Mouse (Mus musculus): ENCODE measurements around the gene Gm17409.

The Gm17409 gene

DNA sequence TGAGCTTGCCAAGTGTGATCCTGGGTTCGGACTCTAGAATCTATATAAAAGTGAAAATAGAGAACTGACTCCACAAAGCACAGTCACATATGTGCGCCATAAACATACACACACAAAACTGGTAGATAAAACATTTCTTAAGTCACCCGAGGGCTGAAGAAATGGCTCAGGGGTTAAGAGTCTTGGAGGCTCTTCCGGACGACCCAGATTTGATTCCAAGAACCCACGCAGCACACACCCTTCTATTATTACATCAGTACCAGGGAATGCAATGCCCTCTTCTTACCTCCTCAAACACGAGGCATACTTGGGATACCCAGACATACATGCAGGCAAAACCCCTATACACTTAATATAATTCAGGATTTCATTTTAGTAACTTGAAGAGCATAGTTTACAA, at the start of gene Gm17409:
TSS of gene Gm17409 (plus strand) at position 301 of the 400 bp plus-strand sequence.
- no peak for DNase-seq (ENCODE audit: low read depth, low spot score)

DNA sequence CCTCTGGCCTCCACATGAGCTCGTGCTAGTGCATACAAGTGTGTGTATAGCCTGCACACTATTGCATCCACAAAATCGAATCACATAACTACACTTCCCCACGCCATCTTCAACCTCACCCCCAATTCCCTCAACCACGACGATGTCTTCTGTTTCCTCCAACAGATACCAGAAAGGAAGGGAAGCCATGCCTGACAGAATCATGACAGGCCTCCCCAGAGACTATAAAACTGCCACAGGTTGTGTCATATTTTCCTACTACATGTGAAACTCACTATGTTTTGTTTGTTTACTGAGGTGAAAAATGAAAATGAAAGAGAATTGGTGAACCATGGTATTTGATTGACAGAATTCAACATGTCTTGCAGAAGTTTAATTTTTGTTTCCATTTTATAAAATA, 46.6 kb upstream of the Gm17409 start:
- DNase-seq (ENCODE audit: low read depth, low spot score) = no peak

DNA sequence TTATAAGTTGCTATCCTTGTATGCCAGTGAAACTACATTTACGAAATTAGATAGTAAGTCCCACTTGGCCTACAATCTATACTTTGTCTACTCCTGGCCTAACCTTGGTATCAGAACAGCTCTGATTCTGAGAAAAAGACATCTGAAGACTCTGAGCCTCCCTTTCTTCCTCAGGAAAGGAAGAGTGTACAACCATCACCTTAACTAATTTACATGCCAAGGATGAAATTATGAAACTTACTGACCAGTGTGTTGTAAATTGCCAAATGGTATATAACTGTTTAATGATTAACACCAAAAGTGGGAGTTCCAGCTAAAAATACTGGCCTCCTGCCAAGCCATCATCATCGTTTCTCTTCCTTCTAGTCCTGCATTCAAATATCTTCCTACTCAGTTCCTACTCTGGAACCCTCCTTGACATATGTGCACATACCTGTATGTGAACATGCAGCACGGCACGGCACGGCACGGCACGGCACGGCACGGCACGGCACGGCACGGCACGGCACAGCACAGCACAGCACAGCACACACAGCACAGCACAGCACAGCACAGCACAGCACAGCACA, 44.4 kb upstream of the Gm17409 start:
- no peak for DNase-seq (ENCODE audit: low read depth, low spot score)

DNA sequence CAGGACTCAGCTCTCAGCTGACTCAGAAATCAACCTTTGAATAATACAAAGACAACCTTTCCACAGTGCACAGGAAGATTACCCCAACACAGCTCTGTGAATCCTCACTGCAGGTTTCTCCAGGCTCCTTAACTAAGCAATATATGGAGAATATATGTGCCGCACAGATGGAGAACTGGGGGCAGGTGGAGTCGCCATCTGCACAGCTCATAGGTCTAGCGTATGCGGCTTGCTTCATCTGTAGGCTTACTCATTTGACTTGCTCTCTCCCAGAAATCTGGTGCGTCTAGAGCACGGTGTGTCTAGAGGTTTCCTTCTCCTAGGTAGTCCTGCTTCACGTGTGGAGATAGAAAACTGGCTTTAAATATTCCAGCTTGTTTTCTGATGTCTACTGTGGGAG, 37.7 kb upstream of the Gm17409 start:
- DNase-seq (ENCODE audit: low read depth, low spot score) = no peak

DNA sequence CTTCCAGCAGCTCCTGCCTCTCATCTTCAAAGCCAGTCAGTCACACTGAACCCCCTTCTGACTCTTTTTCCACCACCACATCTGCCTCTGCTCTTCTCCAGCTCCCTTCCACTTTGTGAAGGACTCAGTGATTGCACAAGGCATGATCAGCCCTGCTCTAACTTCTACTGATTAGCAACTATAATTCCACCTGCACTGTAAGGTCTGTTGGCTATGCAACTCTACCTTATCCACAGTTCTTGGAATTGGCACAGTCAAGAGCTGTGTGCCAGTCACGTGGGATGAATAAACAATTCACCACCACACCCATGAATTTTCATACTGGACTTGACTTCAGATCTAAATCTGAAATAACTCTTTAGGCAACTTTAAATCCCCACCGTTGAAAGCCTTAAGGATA, 36.6 kb upstream of the Gm17409 start:
- DNase-seq (ENCODE audit: low read depth, low spot score) = no peak

DNA sequence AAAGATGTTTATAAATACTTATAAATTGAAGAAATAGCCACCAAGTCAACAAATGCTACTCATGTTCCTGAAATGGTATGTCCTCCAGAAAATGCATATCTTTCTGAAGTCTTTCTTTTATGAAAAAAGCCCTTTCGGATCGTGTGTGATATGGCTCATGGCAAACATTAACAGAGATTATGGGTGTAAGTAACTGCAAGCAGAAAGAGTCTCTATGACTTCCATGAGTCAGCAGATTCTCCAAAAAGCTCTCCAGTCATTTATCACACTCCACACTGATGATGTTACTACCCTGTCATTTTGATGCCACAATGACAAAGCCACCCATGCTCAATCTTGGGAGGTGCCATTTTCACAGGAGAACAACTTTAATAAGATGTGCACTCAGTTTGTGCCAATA, 35.5 kb upstream of the Gm17409 start:
- DNase-seq (ENCODE audit: low read depth, low spot score) = no peak

DNA sequence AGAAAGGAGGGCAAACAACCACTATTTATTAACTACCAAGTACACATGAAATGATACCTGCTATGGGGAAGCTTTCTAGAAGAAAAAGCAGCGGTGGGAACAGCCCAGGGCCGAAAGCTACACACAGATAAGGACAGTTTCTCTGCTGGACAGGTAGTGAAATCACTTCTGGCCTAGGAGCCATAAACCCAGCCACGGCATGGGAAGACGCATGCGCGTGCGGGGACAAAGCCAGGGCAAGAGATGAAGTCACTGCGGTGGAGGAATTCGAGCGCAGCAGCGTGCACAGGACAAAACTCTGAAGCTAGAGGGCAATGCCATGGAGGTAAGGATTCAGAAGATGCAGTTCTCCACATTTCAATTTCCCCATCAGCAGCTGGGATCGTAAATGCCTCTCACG, 34.4 kb upstream of the Gm17409 start:
- no peak for DNase-seq (ENCODE audit: low read depth, low spot score)

DNA sequence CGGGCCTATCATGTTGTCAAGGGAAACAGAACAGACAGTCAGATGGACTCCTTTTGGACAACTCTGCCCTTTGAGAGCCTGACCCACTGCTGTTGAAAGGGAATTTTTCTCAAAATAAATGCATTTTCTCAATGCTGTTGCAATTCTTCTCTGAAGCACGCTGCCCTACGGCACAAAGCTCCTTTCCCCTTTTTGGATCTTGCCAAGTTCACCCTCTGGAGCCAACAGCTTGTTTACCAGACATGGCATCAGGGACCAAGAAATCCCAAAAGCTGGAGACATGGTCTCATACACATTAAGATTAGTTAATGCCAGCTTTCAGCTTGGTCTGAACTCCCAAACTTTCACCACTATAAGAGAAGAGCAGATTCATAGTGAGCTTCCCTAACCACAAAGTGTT, 33.0 kb upstream of the Gm17409 start:
- no peak for DNase-seq (ENCODE audit: low read depth, low spot score)

DNA sequence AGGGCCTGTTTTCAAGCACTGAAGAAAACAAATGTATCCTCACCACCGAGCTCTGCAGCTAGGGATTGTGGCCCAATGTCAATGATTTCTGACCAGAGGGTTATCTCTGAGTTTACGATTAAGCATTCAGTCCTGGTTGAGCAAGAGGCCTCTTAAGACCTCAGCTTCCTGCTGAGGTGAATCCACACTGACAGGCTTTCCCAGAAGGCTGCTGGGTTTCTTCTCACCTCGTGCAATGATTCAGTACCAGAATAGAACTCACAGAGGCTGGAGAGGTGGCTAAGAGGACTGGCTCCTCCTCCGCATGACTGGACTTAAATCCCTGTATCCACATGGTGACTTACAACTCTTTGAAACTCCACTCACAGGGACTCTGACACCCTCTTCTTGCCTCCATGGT, 26.8 kb upstream of the Gm17409 start:
- no peak for DNase-seq (ENCODE audit: low read depth, low spot score)

DNA sequence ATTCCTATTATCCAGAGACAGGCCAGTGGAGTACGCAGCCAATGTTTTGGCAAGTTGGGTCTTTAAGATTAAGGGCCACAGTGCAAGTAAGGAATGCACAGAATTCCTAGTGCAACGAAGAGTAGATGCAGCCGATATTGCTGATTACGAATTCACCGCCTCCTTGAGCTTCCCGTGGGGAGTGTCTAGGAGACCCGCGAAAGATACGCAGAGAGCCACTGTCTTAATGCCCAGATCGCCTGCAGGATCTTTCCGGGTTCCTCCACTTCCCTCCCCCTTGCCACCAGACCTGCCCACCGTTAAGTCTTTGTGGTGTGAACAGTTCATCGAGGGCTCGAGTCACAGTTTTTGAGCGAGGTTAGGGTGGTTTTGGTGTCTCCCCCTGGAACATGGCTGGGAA, 22.9 kb upstream of the Gm17409 start:
- no peak for DNase-seq (ENCODE audit: low read depth, low spot score)

DNA sequence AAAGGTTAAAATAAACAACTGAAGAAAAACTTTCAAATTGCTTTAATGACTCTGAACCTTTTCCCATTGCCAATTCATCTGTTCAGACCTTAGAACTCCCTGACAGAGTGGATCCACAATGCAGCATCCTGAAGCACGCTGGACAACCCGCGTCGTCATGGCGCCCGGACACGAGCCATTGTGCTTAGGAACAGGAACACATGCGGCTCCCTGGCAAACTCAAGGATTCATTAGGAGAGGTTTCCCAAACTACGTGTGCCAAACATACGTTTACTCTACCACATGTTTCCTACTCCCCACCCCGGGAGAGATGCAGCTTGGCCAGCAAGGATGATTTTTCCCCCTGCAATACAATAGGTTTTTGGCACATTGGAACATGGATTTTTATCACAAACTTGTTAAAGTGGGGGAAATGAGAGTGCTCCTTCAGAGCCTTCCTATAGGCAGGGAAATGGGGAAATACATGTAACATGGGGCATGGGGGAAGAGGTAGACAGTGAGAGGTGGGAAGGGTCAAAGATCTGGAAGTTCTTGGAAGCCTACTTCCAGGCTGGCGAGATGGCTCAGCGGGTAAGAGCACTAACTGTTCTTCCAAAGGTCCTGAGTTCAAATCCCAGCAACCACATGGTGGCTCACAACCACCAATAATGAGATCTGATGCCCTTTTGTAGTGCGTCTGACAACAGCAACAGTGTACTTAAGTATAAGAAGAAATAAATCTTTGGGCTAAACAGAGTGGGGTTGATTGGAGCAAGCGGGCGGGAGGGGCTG, 15.6 kb upstream of the Gm17409 start:
- no peak for DNase-seq (ENCODE audit: low read depth, low spot score)

DNA sequence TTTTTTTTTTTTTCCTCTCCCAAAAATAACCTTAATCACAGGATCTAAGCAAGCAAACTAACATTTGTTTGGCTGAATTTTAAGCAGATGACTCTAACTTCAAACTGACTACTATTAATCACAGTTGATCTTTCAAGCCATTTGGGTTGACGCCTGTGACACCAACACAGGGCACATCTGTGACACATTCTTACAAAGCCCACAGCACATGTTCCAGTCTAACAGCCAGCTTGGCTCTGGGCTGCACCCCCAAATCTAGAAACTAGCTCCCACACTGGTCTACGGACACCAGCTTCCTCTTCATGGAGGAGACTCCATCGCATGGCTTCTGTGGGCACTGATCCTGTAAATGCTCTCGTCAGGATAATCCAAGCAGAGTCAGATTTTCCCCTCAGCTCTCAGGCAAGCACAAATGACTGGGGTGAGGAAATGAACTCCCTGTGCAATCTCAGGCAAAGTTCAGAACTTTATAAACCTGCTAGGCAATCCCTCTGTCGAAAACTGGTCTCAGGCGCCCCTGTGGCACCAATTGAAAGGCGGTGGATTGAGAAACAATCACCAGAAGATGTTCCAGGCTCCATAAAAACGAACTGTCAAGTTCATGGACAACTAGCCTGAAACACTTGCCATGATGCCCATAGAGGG, 13.0 kb upstream of the Gm17409 start:
- no peak for DNase-seq (ENCODE audit: low read depth, low spot score)

DNA sequence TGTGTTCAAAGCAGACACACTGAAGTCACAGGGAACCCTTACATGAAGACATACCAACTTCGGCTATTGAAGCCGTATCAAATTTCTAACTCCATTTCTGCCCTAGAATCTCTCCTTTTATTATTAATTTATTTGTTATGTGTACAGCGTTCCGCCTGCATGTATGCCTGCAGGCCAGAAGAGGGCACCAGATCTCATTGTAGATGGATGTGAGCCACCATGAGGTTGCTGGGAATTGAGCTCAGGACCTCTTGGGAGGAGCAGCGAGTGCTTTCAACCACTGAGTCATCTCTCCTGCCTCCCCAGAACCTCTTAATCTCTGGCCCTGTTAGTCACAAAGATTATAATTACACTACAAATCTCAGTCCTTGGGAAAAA, 12.4 kb upstream of the Gm17409 start:
- DNase-seq (ENCODE audit: low read depth, low spot score) = no peak

DNA sequence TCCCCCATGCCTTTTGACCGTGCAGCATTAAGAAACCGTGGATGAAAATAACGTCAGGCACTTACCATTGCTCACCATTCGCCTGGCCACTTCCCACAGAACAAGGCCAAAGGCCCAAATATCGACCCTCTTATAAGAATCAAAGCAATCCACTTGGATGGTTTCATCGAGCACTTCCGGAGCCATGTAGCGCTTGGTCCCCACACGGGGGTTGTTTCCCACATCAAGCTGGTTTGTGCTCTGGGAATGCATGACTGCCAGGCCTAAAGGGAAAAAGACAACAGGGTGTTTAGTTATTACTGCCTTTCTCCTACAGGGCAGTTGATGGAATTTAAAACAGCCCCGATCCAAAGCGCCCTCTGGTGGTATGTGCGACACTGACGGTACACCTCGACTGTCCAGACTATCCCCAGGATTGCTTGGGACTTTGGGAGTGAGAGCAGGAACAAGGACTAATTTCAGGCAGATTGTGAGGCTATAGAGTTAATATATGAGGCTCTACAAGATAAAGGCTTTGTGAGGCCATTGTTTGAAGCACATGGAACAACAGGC, 11.0 kb upstream of the Gm17409 start:
- DNase-seq (ENCODE audit: low read depth, low spot score) = no peak

DNA sequence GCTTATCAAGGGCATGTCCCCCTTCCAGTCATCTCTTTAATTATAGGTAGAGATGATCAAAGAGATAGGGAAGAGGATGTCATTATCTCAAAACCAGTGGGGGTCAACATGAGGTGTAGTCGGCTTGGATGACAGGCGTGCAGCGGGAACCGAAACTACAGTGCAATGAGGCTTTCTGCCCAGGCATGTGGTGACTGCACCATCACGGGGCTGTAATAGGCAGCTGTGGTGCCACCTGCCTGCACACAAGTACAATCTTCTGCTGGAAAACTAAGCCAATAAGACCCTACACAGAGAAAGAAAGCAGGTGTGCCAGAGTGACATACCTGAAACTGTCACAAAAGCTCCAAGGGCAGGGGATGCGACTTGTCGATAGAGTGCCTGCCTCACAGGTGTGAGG, 374 bp downstream of the Gm17409 start:
- no peak for DNase-seq (ENCODE audit: low read depth, low spot score)

DNA sequence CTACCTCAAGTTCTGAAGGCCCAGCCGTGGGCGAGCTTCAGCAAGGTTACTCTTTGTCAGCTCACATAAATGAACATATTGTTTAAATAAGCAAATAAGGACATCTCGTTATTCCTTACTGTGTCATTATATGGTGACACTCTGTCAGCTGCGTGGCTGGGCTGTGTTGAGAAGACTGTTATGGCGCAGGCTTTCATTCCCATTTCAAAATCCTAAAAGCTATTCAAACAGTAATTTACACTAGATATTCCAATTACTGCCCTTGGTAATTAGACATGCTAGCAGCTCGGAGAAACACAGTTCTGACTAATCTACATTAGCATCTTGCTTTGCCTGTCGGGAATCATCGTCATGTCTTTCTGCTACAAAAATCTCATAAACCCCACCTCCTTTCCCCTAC, 5.7 kb downstream of the Gm17409 start:
- DNase-seq (ENCODE audit: low read depth, low spot score) = no peak

DNA sequence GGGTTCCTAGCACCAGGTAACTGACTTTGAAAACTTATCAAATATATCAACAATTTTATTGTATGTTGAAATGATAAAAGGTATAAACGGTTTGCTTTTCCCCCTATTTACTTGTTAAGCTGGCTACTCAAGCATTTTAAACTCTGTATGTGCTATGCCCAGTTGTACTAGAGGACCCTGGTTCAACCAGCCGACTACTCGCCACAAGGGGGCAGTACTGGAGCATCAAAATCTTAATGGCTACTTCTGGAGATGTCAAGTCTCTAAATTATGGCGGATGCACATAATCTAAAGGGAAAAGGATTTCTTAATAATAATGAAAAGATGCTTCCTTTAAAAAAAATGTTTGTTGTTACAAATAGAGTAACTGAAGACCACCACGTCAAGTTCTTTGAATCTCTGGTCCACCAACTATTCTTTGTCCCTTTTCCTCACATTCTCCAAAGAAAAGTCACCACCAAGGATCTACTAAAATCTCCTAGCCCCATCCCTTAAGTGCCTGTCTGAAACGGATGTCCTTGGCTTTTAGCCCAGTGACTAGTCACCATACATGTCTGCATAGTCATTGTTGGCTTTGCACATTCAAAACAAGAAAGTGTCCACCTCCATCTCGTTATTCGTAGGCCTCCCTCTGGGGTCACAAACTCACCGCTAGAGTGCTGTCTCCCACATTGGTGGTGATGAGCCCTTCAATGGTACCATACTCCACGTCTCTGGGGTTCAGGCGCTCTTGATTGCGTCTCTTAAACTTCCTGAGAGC, 7.2 kb downstream of the Gm17409 start:
- peak; percentile 27 for DNase-seq (ENCODE audit: low read depth, low spot score)

DNA sequence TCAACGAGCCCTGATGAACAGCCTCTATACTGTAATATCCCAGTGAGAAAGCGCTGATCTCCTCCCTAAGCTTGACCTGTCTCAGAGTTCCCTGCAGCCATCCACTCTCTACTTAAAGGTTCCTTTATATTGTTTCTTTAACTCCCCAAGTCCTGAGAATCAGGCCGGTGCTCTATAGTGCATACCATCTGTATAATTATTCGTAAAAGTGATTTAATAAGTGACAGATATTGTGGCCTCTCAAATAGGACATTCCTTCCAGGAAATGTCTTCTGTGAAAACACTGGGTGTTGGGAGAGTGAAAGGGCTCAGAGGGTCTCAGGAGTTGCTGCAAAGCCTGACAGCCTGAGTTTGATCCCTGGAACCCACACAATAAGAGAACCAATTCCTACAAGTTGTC, 8.2 kb downstream of the Gm17409 start:
- no peak for DNase-seq (ENCODE audit: low read depth, low spot score)

DNA sequence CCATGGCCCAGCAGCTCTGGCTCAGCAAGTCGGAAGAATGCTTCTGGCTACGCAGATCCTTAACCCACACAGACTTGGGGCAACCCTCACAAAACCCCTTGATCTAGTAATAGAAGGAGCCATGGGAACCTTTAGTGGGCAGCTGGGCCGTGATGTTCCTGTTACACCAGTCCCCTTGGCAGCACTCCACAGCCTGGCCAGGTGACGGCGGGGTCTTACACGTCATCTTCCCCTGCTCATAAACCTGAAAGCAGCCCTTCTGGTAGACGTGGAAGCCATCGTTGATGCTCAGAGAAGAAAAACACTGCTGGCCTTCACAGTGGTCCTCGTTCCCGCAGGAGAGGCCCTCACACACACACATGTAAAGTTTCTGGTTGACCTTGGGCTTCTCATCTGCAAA, 9.6 kb downstream of the Gm17409 start:
- DNase-seq (ENCODE audit: low read depth, low spot score) = no peak

DNA sequence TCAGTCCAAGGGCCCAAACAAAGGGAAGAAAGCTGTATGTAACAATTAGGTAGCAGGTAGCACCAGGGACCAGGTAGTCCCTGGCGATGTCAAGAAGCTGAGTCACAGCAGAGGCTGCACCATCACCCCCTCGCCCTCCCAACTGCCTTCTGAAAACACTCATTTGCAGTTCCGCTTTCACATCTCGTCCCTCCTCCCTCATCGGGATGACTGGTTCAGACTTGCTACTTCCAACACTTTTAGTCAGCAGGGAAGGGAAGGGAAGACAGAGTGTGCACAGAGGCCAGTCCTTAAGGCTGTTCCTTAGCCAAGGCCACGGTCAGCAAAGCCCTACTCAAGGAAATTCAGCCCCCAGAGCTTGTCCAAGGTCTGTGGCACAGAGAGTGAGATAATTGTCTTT, 10.8 kb downstream of the Gm17409 start:
- DNase-seq (ENCODE audit: low read depth, low spot score) = no peak

DNA sequence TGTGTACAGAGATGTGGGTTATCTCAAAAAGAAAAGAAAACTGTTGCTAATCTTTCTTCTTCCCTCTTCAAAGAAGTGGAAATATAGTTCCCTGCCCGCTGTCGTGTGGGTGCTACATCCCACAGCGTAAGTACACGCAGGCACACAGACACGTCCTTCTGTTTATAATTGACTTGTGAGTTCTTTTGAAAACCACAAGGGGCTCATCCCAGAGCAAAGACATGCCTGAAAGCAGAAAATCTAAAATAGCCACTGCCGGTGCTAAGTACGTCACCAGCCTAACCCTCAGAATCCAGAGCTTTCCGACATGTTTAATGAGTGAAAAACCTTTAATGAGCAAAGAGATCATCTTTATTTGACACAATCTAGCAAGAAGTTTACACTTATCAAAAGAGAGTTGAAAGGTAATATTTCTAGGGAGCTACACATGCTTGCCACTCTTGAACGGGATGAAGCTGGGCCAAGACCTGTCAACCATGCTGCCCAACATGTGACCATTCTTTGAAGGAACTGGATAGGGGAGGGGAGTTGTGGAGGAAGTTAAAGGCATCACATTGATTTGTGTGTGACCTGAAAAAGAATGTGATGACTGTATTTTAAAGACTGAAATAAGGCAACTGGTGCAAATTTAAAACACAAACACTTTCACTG, 11.7 kb downstream of the Gm17409 start:
- DNase-seq (ENCODE audit: low read depth, low spot score) = peak; percentile 42

All from CD4-positive helper T cell, adult 2 months (primary cell).